Mouse (Mus musculus): ENCODE results near the gene Vinac1. TPM values are rescaled to one million over a fixed set of nuclear protein-coding genes. Genes with fewer than 3 reads are reported as not detected.
"Not testable (repeated sequence)": the region's sequence is repeated elsewhere in the genome, so short reads cannot be mapped to it uniquely, and the experiment has no call there.

The Vinac1 gene
- total and polyA plus RNA-seq, 3 experiments: 0.03 TPM; not detected in 2

- no peaks in the 10 kb centered on the region for H3K9me3 ChIP-seq (replicated peaks; ENCODE audit: insufficient read depth, low read length)
- H3K9ac ChIP-seq (ENCODE audit: control insufficient read depth, low read depth, low read length, poor library complexity, severe bottlenecking): no peak overlapping the region
- no peaks in the 10 kb centered on the region for H3K27me3 ChIP-seq (ENCODE audit: control insufficient read depth in 1 of 2, insufficient read depth in 2 of 2, low read length in 2 of 2)
- no peaks in the 10 kb centered on the region for H3K36me3 ChIP-seq (ENCODE audit: control insufficient read depth in 1 of 2, insufficient read depth in 2 of 2, low read length in 2 of 2)
- no peaks in the 10 kb centered on the region for H3K79me2 ChIP-seq (ENCODE audit: control insufficient read depth, insufficient read depth, low read length, poor library complexity)
- TF ChIP-seq CHD1 (IDR thresholded peaks at IDR 0.05; ENCODE audit: low read depth, low read length) (no peak), GATA1 (IDR thresholded peaks at IDR 0.05; ENCODE audit: low read depth, low read length) (no peak), MAX (IDR thresholded peaks at IDR 0.05; ENCODE audit: low read length) (no peak), ZC3H11A (IDR thresholded peaks at IDR 0.05; ENCODE audit: low read depth, low read length) (no peak), MAZ (IDR thresholded peaks at IDR 0.05; ENCODE audit: low read depth, low read length) (no peak), RCOR1 (IDR thresholded peaks at IDR 0.05; ENCODE audit: low read depth, low read length) (no peak), MXI1 (IDR thresholded peaks at IDR 0.05; ENCODE audit: low read depth, low read length) (no peak), ZNF384 (IDR thresholded peaks at IDR 0.05; ENCODE audit: low read depth, low read length) (no peak), UBTF (IDR thresholded peaks at IDR 0.05; ENCODE audit: borderline replicate concordance, insufficient read depth, low read depth, low read length) (no peak), TAL1 (IDR thresholded peaks at IDR 0.05; ENCODE audit: low read length) (no peak), MYC (IDR thresholded peaks at IDR 0.05; ENCODE audit: low read depth, low read length) (no peak), MYB (IDR thresholded peaks at IDR 0.05; ENCODE audit: low read depth, low read length) (no peak), ZMIZ1 (IDR thresholded peaks at IDR 0.05; ENCODE audit: low read depth, low read length) (no peak)
- H3K4me3 ChIP-seq (ENCODE audit: control insufficient read depth in 1 of 2, insufficient read depth in 1 of 2, low read depth in 2 of 2, low read length in 2 of 2): no peak overlapping the region
- DNase-seq (ENCODE audit: low read depth, low spot score): no peak
- H3K4me1 ChIP-seq (ENCODE audit: control insufficient read depth in 1 of 2, insufficient read depth in 2 of 2, low read length in 2 of 2): no peaks in the 10 kb centered on the region
- H3K27ac ChIP-seq (ENCODE audit: control insufficient read depth, low read depth, low read length): no peak overlapping the region
These were observed 27.9 kb downstream of the Vinac1 start for GRCm38 (mm10) chr2:129020106-129020505.

GRCm38 (mm10) chr2:129008867-129009266 is 39.1 kb downstream of the Vinac1 start:
- H3K9me3 ChIP-seq (replicated peaks; ENCODE audit: insufficient read depth, low read length): not testable (repeated sequence)
- H3K4me1 ChIP-seq (ENCODE audit: control insufficient read depth in 1 of 2, insufficient read depth in 2 of 2, low read length in 2 of 2): peaks cover 8 to 18% of the 10 kb centered on the region in 2 experiments
- DNase-seq (ENCODE audit: low read depth, low spot score): peak; percentile 22

GRCm38 (mm10) chr2:129006194-129006749 is 41.7 kb downstream of the Vinac1 start:
- Histone ChIP-seq H3K27me3 (ENCODE audit: control insufficient read depth in 1 of 2, insufficient read depth in 2 of 2, low read length in 2 of 2) (no peaks in the 10 kb centered on the region), H3K9ac (ENCODE audit: control insufficient read depth, low read depth, low read length, poor library complexity, severe bottlenecking) (peak overlapping the region; percentile 27; the same call in 1 of the 2 replicates), H3K27ac (ENCODE audit: control insufficient read depth, low read depth, low read length) (peak overlapping the region; percentile 93), H3K36me3 (ENCODE audit: control insufficient read depth in 1 of 2, insufficient read depth in 2 of 2, low read length in 2 of 2) (peaks cover 0 to 14% of the 10 kb centered on the region in 2 experiments; a peak in 2 of 4 replicates), H3K9me3 (replicated peaks; ENCODE audit: insufficient read depth, low read length) (no peaks in the 10 kb centered on the region), H3K4me1 (ENCODE audit: control insufficient read depth in 1 of 2, insufficient read depth in 2 of 2, low read length in 2 of 2) (peaks cover 8 to 19% of the 10 kb centered on the region in 2 experiments), H3K79me2 (ENCODE audit: control insufficient read depth, insufficient read depth, low read length, poor library complexity) (no peaks in the 10 kb centered on the region), H3K4me3 (ENCODE audit: control insufficient read depth in 1 of 2, insufficient read depth in 1 of 2, low read depth in 2 of 2, low read length in 2 of 2) (peak overlapping the region; percentile 22 to 43)
- DNase-seq (ENCODE audit: low read depth, low spot score): peak; percentile 71
- TF ChIP-seq ZNF384 (IDR thresholded peaks at IDR 0.05; ENCODE audit: low read depth, low read length) (no peak), POLR2AphosphoS5 (IDR thresholded peaks at IDR 0.05; ENCODE audit: borderline replicate concordance, low read depth, low read length) (no peak), POLR2AphosphoS2 (IDR thresholded peaks at IDR 0.05; ENCODE audit: low read length) (no peak), ZKSCAN1 (IDR thresholded peaks at IDR 0.05; ENCODE audit: low read depth, low read length) (no peak), ZC3H11A (IDR thresholded peaks at IDR 0.05; ENCODE audit: low read depth, low read length) (no peak), GATA1 (IDR thresholded peaks at IDR 0.05; ENCODE audit: low read depth, low read length) (peak; percentile 95), USF1 (IDR thresholded peaks at IDR 0.05; ENCODE audit: low read depth, low read length) (no peak), MEF2A (IDR thresholded peaks at IDR 0.05; ENCODE audit: extremely low read depth, insufficient replicate concordance, low read depth, low read length, poor library complexity, severe bottlenecking) (no peak), SMC3 (IDR thresholded peaks at IDR 0.05; ENCODE audit: low read depth, low read length) (no peak), GABPA (IDR thresholded peaks at IDR 0.05; ENCODE audit: low read depth, low read length) (no peak), POLR2A (IDR thresholded peaks at IDR 0.05; ENCODE audit: control insufficient read depth in 1 of 2, insufficient read depth in 1 of 2, low read depth in 1 of 2, low read length in 2 of 2, poor library complexity in 1 of 2) (no peak), EP300 (IDR thresholded peaks at IDR 0.05; ENCODE audit: low read depth in 1 of 2, low read length in 2 of 2) (peak; percentile 86 to 90), MYB (IDR thresholded peaks at IDR 0.05; ENCODE audit: low read depth, low read length) (no peak; the same call in 1 of the 2 replicates), MAFK (IDR thresholded peaks at IDR 0.05; ENCODE audit: borderline replicate concordance, low read depth, low read length) (peak; percentile 45; the same call in 1 of the 2 replicates), RAD21 (IDR thresholded peaks at IDR 0.05; ENCODE audit: low read depth, low read length) (no peak)

More at GRCm38 (mm10) chr2:129008867-129009266, 39.1 kb downstream of the Vinac1 start:
- H3K27me3 ChIP-seq (ENCODE audit: control insufficient read depth in 1 of 2, insufficient read depth in 2 of 2, low read length in 2 of 2); H3K9ac ChIP-seq (ENCODE audit: control insufficient read depth, low read depth, low read length, poor library complexity, severe bottlenecking); H3K4me3 ChIP-seq (ENCODE audit: control insufficient read depth in 1 of 2, insufficient read depth in 1 of 2, low read depth in 2 of 2, low read length in 2 of 2); H3K27ac ChIP-seq (ENCODE audit: control insufficient read depth, low read depth, low read length); H3K79me2 ChIP-seq (ENCODE audit: control insufficient read depth, insufficient read depth, low read length, poor library complexity): not testable (repeated sequence)
- H3K36me3 ChIP-seq (ENCODE audit: control insufficient read depth in 1 of 2, insufficient read depth in 2 of 2, low read length in 2 of 2): peaks cover 0 to 14% of the 10 kb centered on the region in 2 experiments; a peak in 2 of 4 replicates
- TF ChIP-seq SMC3 (IDR thresholded peaks at IDR 0.05; ENCODE audit: low read depth, low read length) (peak; percentile 25; the same call in 1 of the 2 replicates), CTCF (IDR thresholded peaks at IDR 0.05 in 2 of 3, conservative IDR thresholded peaks at IDR 0.05 in 1 of 3; ENCODE audit: control insufficient read depth in 1 of 3, insufficient read depth in 1 of 3, low read depth in 2 of 3, low read length in 3 of 3, poor library complexity in 1 of 3, severe bottlenecking in 1 of 3) (peak in 2 of 3 experiments; percentile 18 to 26; a peak in 3 of 6 replicates)

Data from MEL (cell line).